Mouse (Mus musculus) gastrocnemius, postnatal 10 days (tissue): ENCODE measurements at regions not wholly inside any gene's neighbourhood (a gene's known extent, or its start where the extent isn't known, plus 50 kb on each side); places are given as distances from the start of the nearest gene placed in this dataset.

Source experiments
- DNase-seq: peaks from one replicate; pipeline ENCODE4 v3.0.0; 2021; ENCODE audit warnings: mixed read lengths

DNA sequence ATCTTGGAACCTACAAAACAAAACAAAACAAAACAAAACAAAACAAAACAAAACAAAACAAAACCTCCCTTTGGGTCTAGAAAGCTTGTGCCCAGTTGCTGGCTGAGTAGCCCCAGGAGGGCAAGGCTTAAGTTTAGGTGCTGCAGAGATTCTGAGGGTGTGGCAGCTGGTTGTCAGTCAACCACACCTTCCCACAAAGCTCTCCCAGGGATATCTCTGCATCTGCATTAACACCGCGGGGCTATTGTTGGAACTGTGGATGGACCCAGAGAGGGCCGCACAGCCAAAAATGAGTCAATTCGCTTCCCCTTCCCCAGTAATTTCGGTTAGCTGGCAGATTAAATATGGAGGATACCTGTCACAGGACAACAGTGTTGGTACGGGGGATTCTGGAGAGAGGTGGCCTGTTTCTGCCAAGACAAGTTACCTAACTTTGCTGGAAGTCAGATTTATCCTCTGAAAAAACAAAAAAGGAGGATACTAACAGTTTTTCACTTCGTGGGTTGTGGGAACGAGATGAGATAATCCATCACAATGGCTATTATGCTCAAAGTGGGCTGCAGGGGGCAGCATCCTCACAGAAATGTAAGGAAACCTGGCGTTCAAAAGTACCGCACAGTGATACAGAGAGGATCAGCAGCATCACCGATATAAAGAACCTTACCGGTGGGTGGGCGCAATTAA, 96.7 kb downstream of the 1500009L16Rik start:
- DNase-seq, result peak; percentile 80

DNA sequence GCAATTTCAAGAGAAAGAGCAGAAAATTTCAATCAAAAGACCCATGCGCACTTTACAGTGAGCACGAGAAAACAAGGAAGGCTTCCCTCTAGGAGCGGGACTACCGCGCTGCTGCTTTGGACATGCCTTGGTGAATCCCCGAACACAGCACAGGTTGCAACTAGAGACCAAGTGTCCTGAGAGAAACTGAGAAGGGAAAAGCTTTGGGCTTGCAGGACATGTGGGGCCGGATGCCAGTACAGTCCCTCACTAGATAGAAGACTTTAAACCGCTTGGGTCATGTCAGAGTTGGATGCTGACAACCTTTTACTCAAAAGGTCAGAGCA, 97.2 kb downstream of the 1500009L16Rik start:
- no peak for DNase-seq

DNA sequence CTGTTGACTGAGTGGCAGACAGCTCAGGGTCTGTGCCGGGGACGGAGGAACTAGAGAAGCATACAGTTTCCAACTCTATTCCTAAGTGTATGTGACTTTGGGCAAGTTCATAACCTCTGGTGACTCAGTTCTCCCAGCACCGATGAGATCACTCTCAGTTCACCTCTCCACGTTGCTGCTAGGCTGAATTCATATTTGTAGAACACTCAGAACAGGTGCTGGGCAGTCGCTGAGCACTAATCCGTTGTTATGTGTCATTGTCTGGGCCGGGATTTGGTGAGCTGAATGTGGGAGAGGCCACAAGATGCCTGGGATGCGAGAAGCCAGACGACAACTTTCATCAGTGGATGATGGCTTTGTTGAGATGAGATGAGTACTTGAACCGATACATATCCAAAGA, 98.4 kb downstream of the 1500009L16Rik start:
- DNase-seq, result no peak

DNA sequence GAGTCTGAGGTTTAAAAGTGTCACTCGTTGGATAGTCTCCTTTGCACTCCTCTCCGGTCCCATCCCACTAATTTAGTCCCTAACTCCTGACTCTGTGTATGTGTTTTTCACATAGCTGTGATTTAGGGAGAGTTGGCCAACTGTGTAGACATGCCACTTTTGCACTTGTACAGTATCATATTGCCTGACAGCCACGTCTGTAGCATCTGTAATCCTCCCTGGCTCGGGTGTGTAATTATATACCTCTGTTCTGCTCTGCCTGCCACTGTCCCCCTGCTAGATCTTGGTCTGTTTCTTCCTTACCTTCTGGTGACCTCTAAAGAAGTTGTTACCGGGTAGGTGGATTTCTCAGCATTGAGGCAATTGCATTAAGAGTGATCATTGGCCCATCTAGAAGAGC, 103.4 kb downstream of the 1500009L16Rik start:
- DNase-seq, result no peak

DNA sequence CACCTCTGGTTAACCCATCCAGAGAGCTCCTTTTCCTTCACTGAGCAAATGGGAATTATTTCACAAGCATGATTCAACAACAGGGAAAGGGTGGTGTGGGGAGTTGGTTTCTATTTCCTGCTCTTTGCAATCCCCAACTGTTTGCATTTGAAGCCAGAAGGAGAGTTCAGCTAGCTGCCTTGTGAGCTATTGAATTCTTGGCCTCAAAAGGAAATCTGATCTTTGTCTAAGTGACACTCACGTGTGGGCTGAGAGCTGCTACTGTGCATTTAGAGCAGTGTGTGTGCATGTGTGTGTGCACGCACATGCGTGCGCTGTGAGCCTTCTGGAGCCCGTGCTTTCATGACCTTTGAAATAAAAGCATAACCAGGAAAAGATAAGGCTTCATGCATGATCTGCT, 113.7 kb downstream of the 1500009L16Rik start:
- DNase-seq, result no peak

DNA sequence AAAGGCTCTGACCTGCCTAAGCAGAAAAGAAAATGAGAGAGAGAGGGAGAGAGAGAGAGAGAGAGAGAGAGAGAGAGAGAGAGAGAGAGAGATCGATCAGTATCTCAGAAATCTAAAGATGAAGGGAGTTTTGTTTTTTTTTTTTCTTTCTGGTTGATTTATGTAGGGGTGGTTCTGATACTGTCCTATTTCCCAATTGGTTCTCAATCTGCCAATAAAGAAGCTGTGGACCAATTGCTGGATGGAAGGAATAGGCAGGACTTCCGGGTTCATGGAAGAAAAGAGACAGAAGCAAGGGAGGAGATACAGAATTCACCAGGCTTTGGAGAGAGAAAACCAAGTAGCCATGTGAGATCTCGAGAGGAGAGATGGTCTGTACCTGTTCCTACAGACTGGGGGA, 117.6 kb downstream of the 1500009L16Rik start:
- DNase-seq, result no peak

DNA sequence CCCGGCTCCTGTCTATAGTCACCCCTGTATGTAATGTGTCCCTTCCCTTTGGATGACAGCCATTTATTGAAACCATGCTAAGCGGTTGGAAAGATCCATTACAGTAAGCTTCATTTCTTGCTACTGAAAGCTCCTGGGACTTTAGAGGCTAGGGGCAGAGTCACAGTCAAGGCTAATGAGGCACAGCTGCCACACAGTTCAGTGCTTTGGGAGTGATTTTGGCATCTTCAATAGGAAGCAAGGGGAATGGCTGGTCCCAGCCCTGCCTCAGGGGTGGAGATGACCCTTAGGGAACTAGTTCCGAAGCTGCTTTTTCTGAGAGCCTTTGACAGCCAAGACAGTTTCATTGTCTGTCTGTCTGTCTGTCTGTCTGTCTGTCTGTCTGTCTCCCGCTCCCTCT, 128.2 kb downstream of the 1500009L16Rik start:
- no peak for DNase-seq

DNA sequence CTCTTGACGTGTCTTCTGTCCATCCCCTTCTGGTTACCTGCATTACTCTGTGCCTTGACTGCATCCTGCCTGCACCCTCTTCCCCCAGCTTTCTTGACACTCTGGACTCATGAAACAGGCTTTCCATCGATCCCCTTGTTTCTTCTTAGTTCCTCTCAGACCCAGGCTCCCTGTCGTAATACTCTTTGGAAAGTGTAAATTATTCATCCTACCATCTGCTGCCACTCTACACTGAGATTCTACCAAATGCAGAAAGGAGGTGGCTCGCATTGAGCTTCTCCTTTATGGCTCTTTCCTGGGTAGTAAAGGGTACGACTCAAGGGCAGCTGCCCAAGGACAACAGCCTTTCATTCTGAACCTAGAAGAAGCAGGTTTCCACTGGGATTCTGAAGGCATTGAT, 129.5 kb downstream of the 1500009L16Rik start:
- DNase-seq, result no peak

DNA sequence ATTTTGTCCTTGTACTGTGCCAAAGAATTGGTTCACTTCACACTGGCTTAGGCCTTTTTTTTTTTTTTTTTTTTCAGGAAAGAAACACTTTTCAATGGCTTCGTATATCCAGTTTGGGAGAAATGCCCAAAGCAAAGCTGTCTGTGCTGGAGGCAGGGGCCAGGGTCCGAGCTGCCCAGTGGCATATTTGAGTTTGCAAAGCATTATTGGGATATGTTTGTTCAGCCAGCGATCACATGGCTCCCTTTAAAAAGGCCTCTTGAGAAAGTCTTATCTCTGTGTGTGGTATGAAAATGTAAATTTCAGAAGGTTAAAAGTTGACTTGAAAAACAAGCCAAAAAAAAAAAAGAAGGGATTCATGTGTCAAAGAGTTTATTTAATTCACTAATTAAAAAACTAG, 130.1 kb downstream of the 1500009L16Rik start:
- DNase-seq, result no peak

DNA sequence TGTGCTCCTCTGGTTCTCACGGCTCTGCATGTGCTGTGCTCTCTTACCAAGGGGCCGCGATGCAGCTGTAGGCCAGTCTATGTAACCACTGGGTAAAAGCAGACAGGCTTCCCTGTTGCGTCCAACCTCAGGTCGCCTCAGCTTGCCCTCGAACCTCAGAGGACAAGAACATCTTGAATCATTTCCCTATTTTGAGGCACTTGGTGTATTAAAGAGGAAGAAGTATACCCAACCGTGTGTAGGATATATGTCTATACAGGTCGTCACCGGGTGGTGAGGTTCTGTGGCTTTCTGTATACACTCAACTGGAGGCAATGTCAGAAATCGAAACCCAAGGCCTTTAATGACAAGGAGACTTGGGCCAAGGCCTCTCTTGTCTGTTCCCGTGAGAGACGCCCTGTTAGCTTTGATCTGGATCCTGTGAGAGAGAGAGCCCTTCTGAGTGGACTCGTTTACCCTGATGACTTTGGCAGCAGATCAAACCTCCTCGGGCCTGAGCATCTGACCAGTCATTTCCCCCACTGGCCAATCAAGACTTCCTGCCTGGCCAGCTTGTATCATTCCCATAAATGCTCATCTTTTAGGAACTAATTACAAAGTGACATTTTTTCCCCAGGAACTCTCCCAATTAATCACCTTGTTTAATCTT, 135.3 kb downstream of the 1500009L16Rik start:
- no peak for DNase-seq

DNA sequence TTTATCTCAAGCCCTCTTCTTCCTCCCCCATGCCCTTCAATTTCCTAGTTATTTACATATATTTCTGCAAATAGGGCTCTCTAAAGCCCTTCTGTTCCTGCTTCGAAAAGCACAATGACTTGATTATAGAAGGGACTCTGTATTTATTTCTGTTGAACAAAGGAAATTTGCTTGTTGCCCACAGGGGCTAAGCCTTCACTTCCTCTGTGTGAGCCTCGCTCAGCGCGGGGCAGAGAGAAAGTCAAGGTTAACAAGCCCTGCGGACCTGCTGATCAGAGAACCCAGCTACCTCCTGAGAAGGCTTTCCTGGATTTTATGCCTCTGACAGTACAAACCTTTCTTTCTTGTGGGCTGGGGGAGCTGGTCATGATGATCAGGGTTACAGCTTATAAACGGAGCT, 136.0 kb downstream of the 1500009L16Rik start:
- DNase-seq, result no peak

DNA sequence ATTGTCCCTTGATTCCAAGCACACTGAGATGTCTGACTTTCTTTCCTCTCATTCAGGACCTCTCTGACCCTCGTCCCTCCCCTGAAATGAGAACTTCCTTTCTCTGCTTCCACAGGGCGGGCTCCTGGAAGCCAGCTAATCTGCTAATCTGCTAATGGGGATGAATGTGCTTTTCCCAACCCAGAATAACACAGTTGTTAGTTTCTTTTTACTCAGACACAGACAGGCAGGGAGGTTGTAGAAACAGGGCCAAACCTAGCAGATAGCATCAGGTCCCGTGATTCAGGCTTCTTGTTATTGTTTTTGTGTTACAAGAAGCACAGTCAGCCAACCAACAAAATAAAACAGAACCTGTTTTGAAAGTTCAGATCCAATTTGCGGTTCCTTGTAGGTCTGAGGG, 137.0 kb downstream of the 1500009L16Rik start:
- no peak for DNase-seq

DNA sequence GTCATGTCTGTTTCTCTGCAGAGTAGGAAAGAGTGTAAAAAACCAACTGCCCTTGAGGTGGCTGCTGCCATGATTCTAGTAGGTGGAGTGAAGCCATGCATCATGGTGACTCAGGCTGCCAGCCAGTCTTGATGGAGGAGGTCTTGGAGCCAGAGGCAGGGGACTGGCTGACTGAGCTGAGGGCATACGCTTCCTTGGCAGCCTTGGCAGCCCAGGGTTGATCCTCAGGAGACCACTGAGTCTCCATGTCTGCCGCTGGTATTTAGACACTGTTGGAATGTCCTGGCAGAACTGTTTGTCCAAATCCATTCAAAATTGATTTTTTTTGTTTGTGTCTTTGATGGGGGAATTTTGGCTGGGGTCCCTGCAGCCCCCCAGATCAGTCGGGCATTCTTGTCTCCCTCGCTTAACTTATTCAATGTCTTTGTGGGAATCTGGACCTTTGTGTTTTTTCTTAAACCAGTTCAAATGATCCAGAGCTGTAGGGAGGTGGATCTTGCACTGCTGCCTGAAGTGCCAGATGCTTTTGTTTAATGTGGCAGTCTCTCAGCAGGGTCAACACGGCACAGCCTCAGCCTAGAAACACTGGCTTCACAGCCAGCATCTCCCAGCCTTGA, 139.0 kb downstream of the 1500009L16Rik start:
- DNase-seq, result no peak

DNA sequence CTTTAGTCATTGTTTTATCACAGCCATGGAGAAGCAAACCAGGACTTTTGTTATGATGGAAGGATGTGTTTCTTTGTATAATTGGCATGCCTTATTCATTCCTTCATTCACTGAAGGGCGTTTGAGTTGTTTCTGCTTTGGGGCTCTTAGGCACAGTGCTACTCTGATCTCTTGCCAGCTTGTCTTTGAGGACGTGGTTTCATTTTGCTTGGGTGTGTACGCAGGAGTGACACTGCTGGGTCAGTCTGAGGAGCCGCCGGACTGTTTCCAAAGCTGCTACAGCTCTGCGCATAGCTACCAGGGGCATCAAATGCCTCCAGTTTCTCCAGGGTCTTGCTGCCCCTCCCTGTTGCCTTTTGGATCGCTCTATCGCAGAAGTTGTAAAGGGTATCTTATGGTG, 141.9 kb downstream of the 1500009L16Rik start:
- no peak for DNase-seq

DNA sequence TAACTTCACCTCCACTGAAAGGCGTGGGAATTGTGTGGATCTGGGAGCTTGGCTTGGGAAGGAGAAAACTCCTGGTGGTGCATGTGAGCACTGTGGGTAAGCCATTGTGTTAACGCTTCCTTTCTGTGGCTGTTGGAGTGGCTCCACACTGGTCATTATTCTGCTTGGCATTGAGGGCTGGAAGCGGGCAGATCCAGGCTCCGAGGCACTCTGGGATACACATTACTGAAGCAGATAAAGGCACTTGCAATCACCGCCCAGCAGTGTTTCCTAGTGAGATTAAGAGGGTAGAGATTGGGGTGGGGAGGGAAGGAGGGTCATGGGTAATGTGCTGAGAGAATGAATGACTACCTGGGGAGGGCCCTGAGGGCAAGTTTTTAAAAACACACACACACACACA, 143.3 kb downstream of the 1500009L16Rik start:
- DNase-seq, result no peak

DNA sequence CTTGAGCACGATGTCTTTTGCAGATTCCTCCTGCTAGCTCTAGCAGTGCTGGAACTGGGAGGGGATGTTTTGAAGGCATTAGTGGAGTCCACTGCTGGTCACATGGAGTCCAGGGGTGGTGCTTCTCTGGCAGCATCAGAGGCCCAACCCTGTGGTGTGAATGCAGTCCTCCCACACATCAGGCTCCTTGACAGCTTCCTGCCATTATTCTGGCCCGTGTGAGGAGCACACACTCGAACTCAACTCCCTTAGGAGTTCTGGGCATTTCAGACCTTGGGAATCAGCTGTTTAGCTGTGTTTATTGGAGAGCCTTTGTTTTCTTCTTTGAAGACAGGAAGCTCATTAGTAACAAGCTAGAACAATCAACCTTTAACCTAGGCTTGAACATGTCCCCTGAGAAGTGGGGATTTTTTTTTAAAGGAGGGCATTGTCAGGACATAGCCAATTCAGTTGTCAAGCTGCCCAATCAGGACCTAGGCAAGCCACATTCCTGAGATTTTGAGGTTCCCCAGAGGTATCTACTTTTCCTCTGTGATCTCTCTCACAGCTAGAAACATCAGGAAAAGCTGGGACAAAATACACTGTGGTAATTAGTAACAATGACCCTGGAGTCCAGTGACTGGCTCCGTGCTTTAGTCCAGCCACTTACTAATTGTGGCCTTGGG, 149.2 kb downstream of the 1500009L16Rik start:
- DNase-seq, result no peak

DNA sequence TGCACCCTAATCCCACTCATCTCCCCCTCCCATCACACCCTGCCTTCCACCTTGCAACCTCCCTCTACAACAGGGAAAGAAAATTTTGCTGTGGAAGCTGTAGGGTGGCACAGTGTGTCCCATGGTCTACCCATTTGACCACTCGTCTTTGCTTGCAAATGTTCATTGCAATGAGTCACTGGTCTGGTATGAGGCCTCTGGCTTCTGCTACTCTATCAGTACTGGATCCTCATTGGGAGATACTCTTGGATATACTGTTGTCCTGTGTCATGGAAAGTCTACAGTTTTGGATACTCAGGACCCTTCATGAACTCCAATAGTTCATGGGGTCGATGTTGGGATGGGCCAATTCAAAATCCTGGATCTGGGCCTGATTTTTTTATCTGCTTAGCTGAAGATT, 156.1 kb downstream of the 1500009L16Rik start:
- no peak for DNase-seq

DNA sequence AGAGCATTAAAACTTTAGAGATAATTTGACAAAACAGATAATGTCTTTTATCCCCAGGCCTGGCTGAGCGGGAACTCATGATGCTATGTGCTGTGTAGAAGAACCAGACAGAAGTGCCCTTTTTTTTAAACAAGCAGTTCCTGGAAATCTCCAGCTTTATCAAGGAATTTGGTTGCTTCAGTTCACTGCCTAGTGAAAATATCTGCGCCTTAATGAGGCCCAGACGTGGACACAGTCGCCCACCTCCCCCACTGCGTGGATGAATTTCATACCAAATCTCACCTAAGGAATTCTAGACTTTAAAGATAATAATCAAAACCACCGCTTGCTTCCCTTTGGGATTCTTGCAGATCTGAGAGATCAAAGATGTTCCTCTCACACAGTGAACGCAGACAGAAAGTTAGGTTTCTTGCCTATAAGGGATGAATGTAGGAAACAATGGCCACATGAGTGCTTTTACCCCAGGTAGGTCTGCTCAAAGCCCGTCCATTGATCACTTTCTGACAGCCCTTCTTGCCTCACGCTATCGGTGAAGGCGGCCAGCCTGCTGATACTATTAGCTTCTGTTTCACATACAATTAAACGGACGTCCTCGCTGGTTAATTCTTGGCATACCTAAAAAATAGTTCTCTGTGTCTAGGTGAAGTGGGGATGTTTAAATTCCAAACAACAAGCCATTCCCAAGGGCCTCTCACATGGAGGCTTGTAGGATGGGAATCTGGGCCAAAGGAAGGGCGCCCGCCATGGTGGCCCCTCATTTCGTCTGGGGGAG, 159.6 kb downstream of the 1500009L16Rik start:
- DNase-seq, result no peak

DNA sequence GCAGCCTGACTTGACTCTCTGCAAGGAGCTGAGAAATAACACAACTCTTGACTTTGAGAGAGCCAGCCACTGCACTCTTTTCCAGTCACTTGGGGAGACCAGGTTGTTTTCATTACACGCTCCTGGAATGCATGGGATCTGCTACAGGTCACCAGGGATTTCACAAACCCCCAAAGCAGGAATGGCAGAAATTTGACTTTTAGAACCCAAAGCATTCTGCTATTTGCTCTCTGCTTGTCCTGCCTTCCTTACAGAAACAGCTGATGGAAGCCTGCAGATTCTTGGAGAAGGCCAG, 160.2 kb downstream of the 1500009L16Rik start:
- DNase-seq, result no peak

DNA sequence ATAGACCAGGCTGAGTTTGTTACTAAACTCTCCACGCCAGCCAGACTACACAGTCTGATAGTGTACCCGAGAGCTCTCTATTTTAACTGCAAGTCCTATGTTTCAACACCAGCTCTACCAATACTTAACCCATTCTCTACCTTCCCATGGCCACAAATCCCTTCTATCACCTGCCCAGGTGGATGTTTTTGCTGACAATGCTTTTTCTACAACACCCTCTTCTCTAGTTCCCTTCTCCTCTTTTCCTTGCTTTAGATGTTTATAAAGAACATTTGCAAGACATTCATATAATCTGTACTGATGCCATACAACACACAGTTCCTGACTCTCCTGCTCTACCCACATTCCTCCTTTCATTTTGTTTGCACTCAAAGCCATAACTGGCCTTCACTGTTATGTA, 161.9 kb downstream of the 1500009L16Rik start:
- DNase-seq, result no peak

DNA sequence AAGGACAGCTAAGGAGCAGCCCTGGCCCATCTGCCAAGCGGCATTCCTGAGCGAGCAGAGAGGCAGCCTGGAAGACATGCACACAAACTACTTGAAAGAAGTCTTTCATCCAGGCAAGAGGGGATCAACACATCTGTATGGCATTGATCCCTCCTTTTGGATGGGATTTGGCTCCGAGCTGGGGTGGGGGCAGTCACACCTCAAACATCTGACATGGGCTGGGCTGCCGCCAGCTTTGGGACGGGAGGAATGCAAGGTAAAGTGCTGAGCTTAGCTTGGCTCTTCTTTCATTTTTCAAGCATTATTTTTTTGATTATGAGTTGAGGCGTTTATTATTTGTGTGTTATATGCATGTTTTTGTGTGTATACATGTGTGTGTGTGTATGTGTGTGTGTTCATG, 165.9 kb downstream of the 1500009L16Rik start:
- DNase-seq, result no peak

DNA sequence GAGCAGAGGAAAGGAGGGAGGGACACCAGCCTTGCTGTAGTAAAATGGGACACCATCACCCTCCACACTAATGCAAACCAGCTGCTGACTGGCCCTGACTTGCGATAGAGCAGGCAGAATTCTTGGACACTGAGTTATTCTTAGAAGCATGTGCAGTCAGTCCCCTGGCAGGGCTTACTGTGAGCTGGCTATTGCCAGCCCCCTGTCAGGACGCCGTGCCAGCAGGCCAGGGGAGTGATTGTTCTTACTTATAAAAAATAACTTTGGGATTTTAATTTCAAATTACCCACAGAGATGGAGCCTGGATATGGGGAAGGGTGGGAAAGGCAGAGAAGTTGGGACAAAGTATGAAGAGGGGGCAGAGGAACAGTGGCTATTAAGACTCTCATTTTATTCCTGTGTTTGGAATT, 173.1 kb downstream of the 1500009L16Rik start:
- peak; percentile 53 for DNase-seq

DNA sequence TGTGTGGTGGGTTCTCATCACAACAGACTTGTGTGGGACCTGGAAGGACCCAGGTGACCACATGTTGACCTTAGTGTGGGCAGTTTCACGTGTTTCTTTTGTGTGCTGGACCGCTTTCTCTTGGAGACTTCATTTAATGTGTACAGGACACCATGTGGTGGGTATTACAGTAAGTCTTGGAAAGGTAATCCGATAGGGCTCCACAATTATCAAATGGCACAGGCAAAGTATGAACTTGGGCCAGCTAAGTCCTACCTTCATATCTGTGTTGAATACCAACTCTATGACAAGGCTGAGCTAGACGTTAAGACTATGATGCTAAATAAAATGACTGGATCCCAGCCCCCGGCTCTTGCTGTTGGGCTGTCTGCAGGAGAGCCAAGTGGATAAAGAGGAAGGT, 173.5 kb downstream of the 1500009L16Rik start:
- no peak for DNase-seq
